Mouse (Mus musculus) frontal cortex, adult 2 months (tissue): Measurements from ENCODE around the gene Arhgef33. TPM values are rescaled to one million over a fixed set of nuclear protein-coding genes. Genes with fewer than 3 reads are reported as not detected.
"Not testable (repeated sequence)": the region's sequence is repeated elsewhere in the genome, so short reads cannot be mapped to it uniquely, and the experiment has no call there.

Experiments
- DNase-seq, 2 experiments: peaks; one replicate each; pipeline ENCODE4 v3.0.0; 2022; ENCODE audit warnings: low spot score in 1 of 2; ENCODE audit errors: extremely low spot score in 1 of 2
- polyA plus RNA-seq: library from polyadenylated mRNA; depleted of rRNA; stranded (reverse); fragments of >200 nt; gene quantifications from 2 replicates; pipeline ENCODE4 v1.2.3, GENCODE M21; 2012; rRNA removed

Arhgef33 gene
- 2.5 and 5.3 TPM in 2 replicates for polyA plus RNA-seq

- DNase-seq = no peak
Observed at GRCm38 (mm10) chr17:80307251-80307650, at the start of gene Arhgef33. Gene Arhgef33 (plus strand): TSS chr17:80307407.

- DNase-seq = no peak
Observed at GRCm38 (mm10) chr17:80267065-80267464, 40.1 kb upstream of the Arhgef33 start.

GRCm38 (mm10) chr17:80268151-80268550 lies 39.1 kb upstream of the Arhgef33 start:
- no peak for DNase-seq

- not testable (repeated sequence) for DNase-seq
Observed at GRCm38 (mm10) chr17:80270622-80271021, 36.6 kb upstream of the Arhgef33 start.

GRCm38 (mm10) chr17:80278255-80278654 lies 29.0 kb upstream of the Arhgef33 start:
- DNase-seq = no peak

- DNase-seq = no peak
Observed at GRCm38 (mm10) chr17:80279340-80280070, 27.7 kb upstream of the Arhgef33 start.

- DNase-seq = no peak
Observed at GRCm38 (mm10) chr17:80284446-80284845, 22.8 kb upstream of the Arhgef33 start.

GRCm38 (mm10) chr17:80288012-80288411 lies 19.2 kb upstream of the Arhgef33 start:
- no peak for DNase-seq

GRCm38 (mm10) chr17:80289280-80290073 lies 17.7 kb upstream of the Arhgef33 start:
- DNase-seq = peak; percentile 11 to 46

- peak; percentile 91 to 98 for DNase-seq
Observed at GRCm38 (mm10) chr17:80290074-80290657, 17.0 kb upstream of the Arhgef33 start, which contains the start of the genes Morn2 and Dhx57. Gene Morn2 (plus strand): TSS chr17:80290203. Gene Dhx57 (minus strand): TSS chr17:80290476.

- peak; percentile 31 to 81 for DNase-seq
Observed at GRCm38 (mm10) chr17:80291148-80291547, 16.1 kb upstream of the Arhgef33 start.

- no peak for DNase-seq
Observed at GRCm38 (mm10) chr17:80295258-80295657, 11.9 kb upstream of the Arhgef33 start.

- no peak for DNase-seq
Observed at GRCm38 (mm10) chr17:80298844-80299243, 8.4 kb upstream of the Arhgef33 start.

- peak in 1 of 2 experiments; percentile 34 for DNase-seq
Observed at GRCm38 (mm10) chr17:80311761-80312160, 4.6 kb downstream of the Arhgef33 start.

GRCm38 (mm10) chr17:80312405-80312804 lies 5.2 kb downstream of the Arhgef33 start:
- DNase-seq = no peak

GRCm38 (mm10) chr17:80322228-80322627 lies 15.0 kb downstream of the Arhgef33 start:
- DNase-seq = no peak

GRCm38 (mm10) chr17:80323015-80323414 lies 15.8 kb downstream of the Arhgef33 start:
- DNase-seq = no peak

GRCm38 (mm10) chr17:80323658-80324057 lies 16.5 kb downstream of the Arhgef33 start:
- no peak for DNase-seq

- DNase-seq = no peak
Observed at GRCm38 (mm10) chr17:80324521-80324920, 17.3 kb downstream of the Arhgef33 start.

- no peak for DNase-seq
Observed at GRCm38 (mm10) chr17:80325456-80325855, 18.2 kb downstream of the Arhgef33 start.

GRCm38 (mm10) chr17:80326431-80326830 lies 19.2 kb downstream of the Arhgef33 start:
- no peak for DNase-seq
